Mouse (Mus musculus) heart, embryonic 14.5 days (tissue): ENCODE measurements around the gene Slc25a26. TPM values are rescaled to one million over a fixed set of nuclear protein-coding genes. Genes with fewer than 3 reads are reported as not detected.
A peak's percentile ranks its signal among the peaks of the same experiment; 100 is the strongest.

Experiments used
- ATAC-seq: fragments of 200-750 bp; cut with Nextera tagmentation; 2 replicates; pipeline ENCODE4 v1.8.0; 2017; ENCODE audit warnings: low read depth, moderate TSS enrichment; ENCODE audit not compliant: insufficient number of reproducible peaks, insufficient read depth, low FRiP score
- H3K27ac ChIP-seq, 2 experiments: fragments of 200-500 bp in 1 of 2; fragments of 300-500 bp in 1 of 2; sonication (generic) in 1 of 2; replicated peaks in 1 of 2; 2 replicates each; pipeline ENCODE4 v1.5.1; 2012 to 2014; ENCODE audit warnings: low read depth in 2 of 2, low read length in 2 of 2, control low read depth in 1 of 2, mild to moderate bottlenecking in 1 of 2, mixed read lengths in 1 of 2; ENCODE audit not compliant: control insufficient read depth in 1 of 2, insufficient read depth in 1 of 2
- H3K27me3 ChIP-seq: fragments of 300-500 bp; sonication (generic); 2 replicates; pipeline ENCODE4 v1.6.1; 2014; ENCODE audit warnings: mild to moderate bottlenecking, low read length, control low read depth; ENCODE audit not compliant: control insufficient read depth, insufficient read depth
- H3K36me3 ChIP-seq: fragments of 300-500 bp; sonication (generic); 2 replicates; pipeline ENCODE4 v1.6.1; 2014; ENCODE audit warnings: mild to moderate bottlenecking, control low read depth, low read length, mixed read lengths; ENCODE audit not compliant: control insufficient read depth, insufficient read depth
- H3K4me1 ChIP-seq, 2 experiments: fragments of 200-500 bp in 1 of 2; fragments of 300-500 bp in 1 of 2; sonication (generic) in 1 of 2; 2 replicates each; pipeline ENCODE4 v1.6.1; 2012 to 2014; ENCODE audit warnings: low read length in 2 of 2, control low read depth in 1 of 2, mixed read lengths in 1 of 2; ENCODE audit not compliant: control insufficient read depth in 2 of 2, insufficient read depth in 2 of 2
- H3K4me2 ChIP-seq: fragments of 300-500 bp; sonication (generic); 2 replicates; pipeline ENCODE4 v1.6.1; 2014; ENCODE audit warnings: mild to moderate bottlenecking, low read length
- H3K4me3 ChIP-seq, 2 experiments: fragments of 200-500 bp in 1 of 2; fragments of 300-500 bp in 1 of 2; sonication (generic) in 1 of 2; 2 replicates each; pipeline ENCODE4 v1.5.1; 2012 to 2014; ENCODE audit warnings: low read length in 2 of 2, mild to moderate bottlenecking in 2 of 2, control low read depth in 1 of 2, low read depth in 1 of 2, moderate library complexity in 1 of 2; ENCODE audit not compliant: control insufficient read depth in 1 of 2, insufficient read depth in 1 of 2
- H3K9ac ChIP-seq: fragments of 300-500 bp; sonication (generic); 2 replicates; pipeline ENCODE4 v1.6.1; 2014; ENCODE audit warnings: mild to moderate bottlenecking, low read length
- H3K9me3 ChIP-seq: fragments of 300-500 bp; sonication (generic); 2 replicates; pipeline ENCODE4 v1.6.1; 2016; ENCODE audit warnings: low read length, control low read depth; ENCODE audit not compliant: control insufficient read depth
- WGBS: fragments of 180-500 bp; shearing (Covaris S2); extraction: QIAGEN DNeasy Blood & Tissue Kit; methylation state at CpG from one replicate; pipeline ENCODE4 v1.1.7; 2014; 5-methylcytosine and 5-hydroxymethylcytosine counted together
- polyA plus RNA-seq: library from polyadenylated mRNA; unstranded; fragments of >200 nt; fragmentation: Nextera tagmentation; extraction: Ambion mirVana; gene quantifications from 2 replicates; pipeline ENCODE4 v1.2.1, GENCODE M21; 2014

Gene Slc25a26
- polyA plus RNA-seq, 1 experiment from 2014 or later, result 13.7 TPM

DNA sequence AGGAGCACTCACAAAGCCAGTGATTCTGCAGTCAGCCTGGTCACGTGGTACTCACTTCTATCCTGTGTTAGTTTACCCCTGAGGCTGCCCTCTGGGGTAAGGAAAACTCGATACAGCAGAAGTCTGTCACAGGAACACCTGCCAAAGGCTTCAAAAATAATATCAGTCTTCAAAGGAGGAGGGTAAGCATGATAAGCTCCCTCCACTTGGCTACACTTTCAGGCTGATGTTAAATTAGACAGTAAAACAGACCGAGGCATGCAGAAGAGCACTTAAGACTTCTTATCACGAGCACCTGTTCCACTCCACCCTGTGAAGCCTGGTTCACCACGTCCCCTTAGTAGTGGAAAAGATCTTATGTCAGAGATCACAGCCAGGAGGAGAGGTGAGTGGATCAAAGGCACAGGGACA lies 136.9 kb downstream of the Slc25a26 start:
- H3K9ac ChIP-seq, result no peak overlapping the region
- H3K4me1 ChIP-seq, result peaks cover 32 to 35% of the 10 kb centered on the region in 2 experiments
- no peak overlapping the region for H3K27ac ChIP-seq
- no peaks in the 10 kb centered on the region for H3K9me3 ChIP-seq
- no peaks in the 10 kb centered on the region for H3K27me3 ChIP-seq
- H3K4me2 ChIP-seq, result no peak overlapping the region
- no peak overlapping the region for H3K4me3 ChIP-seq
- no peaks in the 10 kb centered on the region for H3K36me3 ChIP-seq
- ATAC-seq, result no peak
- WGBS, result 21% methylated on average over 5 of the region's 5 CpGs

DNA sequence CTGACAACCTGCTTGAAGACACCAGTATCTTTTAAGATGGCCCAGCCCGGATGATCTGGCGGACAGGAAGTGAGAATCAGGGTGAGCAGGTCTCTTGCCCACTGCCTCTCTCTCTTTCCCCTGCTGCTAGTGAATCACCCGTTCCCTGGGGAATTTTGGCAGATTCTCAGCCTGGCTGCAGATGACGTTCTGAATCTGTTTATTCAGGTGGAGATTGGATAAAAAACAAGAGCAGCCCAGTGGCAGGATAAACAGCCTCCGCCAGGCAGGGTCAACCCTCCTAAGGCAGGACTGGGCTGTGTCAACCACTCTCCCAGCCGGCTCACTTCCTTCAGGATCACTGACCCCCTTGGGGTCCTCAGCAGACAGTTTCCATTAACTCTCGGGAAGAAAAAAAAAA lies 140.2 kb downstream of the Slc25a26 start:
- Histone ChIP-seq H3K4me3 (no peak overlapping the region), H3K9ac (no peak overlapping the region), H3K4me2 (no peak overlapping the region), H3K4me1 (peaks cover 25 to 35% of the 10 kb centered on the region in 2 experiments), H3K36me3 (no peaks in the 10 kb centered on the region), H3K27me3 (no peaks in the 10 kb centered on the region), H3K27ac (0 out of 4 replicates have a peak overlapping the region, but pooled peaks of 1 of the 2 experiments have one; percentile 41), H3K9me3 (no peaks in the 10 kb centered on the region)
- 38% methylated on average over 7 of the region's 7 CpGs for WGBS
- peak; percentile 42; the same call in 1 of the 2 replicates for ATAC-seq

GRCm38 (mm10) chr6:94642048-94642447 lies 141.9 kb downstream of the Slc25a26 start:
- Histone ChIP-seq H3K27me3 (no peaks in the 10 kb centered on the region), H3K36me3 (no peaks in the 10 kb centered on the region), H3K27ac (no peak overlapping the region), H3K4me3 (no peak overlapping the region), H3K4me2 (no peak overlapping the region), H3K9ac (no peak overlapping the region), H3K4me1 (peaks cover 29 to 39% of the 10 kb centered on the region in 2 experiments), H3K9me3 (no peaks in the 10 kb centered on the region)
- WGBS, result 75% methylated on average over 1 of the region's 1 CpGs
- no peak for ATAC-seq

DNA sequence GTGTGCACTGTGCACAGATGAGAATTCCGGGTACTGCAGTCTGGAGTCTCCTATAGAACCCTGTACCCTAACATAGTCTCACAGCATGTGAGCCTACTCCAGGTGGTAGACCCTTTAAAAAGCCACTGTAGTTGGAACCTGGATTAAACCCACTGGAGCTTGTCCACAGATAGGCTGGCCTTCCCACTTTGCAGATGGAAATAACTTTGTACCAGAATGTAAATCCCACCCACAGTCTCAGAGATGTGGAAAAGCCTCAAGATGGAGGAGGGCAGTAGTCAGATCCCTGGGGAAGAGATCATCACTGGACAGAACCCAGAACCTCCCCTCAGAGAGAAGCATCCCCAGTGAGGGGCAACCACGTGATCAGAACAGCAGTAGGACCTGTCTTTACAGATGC lies 143.9 kb downstream of the Slc25a26 start:
- ATAC-seq, result no peak
- H3K27me3 ChIP-seq, result no peaks in the 10 kb centered on the region
- WGBS, result 84% methylated on average over 2 of the region's 2 CpGs
- no peak overlapping the region for H3K4me2 ChIP-seq
- H3K4me1 ChIP-seq, result peaks cover 35 to 47% of the 10 kb centered on the region in 2 experiments
- no peak overlapping the region for H3K9ac ChIP-seq
- H3K36me3 ChIP-seq, result no peaks in the 10 kb centered on the region
- no peaks in the 10 kb centered on the region for H3K9me3 ChIP-seq
- H3K4me3 ChIP-seq, result no peak overlapping the region
- no peak overlapping the region for H3K27ac ChIP-seq

- Histone ChIP-seq H3K4me3 (no peak overlapping the region), H3K9ac (no peak overlapping the region), H3K36me3 (no peaks in the 10 kb centered on the region), H3K9me3 (no peaks in the 10 kb centered on the region), H3K4me1 (peaks cover 36 to 53% of the 10 kb centered on the region in 2 experiments), H3K27ac (no peak overlapping the region), H3K27me3 (no peaks in the 10 kb centered on the region), H3K4me2 (no peak overlapping the region)
- no peak for ATAC-seq
- 55% methylated on average over 3 of the region's 3 CpGs for WGBS
These were observed 144.5 kb downstream of the Slc25a26 start for GRCm38 (mm10) chr6:94644641-94645040.

DNA sequence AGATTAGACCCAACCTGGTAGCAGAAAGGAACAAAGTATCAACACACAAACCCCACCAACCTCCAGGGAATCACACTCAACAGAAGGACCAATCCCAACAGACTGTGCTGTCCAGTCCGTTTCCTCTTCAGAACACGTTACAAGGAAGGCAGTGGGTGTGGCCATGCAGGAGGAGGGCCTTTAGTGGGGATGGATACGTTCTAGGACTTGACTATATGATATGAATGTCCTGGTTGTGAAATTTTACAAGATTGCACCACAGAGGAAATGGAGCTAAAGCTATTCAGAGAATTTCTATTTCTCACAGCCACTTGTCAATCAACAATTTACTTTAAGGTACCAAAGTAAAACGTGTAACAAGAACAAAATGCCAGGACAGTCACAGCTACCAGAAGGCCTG lies 145.6 kb downstream of the Slc25a26 start:
- H3K9ac ChIP-seq, result no peak overlapping the region
- H3K4me3 ChIP-seq, result no peak overlapping the region
- H3K4me1 ChIP-seq, result peaks cover 29 to 52% of the 10 kb centered on the region in 2 experiments
- no peak for ATAC-seq
- H3K36me3 ChIP-seq, result no peaks in the 10 kb centered on the region
- H3K9me3 ChIP-seq, result no peaks in the 10 kb centered on the region
- WGBS, result 39% methylated on average over 4 of the region's 4 CpGs
- no peak overlapping the region for H3K4me2 ChIP-seq
- no peaks in the 10 kb centered on the region for H3K27me3 ChIP-seq
- H3K27ac ChIP-seq, result no peak overlapping the region

DNA sequence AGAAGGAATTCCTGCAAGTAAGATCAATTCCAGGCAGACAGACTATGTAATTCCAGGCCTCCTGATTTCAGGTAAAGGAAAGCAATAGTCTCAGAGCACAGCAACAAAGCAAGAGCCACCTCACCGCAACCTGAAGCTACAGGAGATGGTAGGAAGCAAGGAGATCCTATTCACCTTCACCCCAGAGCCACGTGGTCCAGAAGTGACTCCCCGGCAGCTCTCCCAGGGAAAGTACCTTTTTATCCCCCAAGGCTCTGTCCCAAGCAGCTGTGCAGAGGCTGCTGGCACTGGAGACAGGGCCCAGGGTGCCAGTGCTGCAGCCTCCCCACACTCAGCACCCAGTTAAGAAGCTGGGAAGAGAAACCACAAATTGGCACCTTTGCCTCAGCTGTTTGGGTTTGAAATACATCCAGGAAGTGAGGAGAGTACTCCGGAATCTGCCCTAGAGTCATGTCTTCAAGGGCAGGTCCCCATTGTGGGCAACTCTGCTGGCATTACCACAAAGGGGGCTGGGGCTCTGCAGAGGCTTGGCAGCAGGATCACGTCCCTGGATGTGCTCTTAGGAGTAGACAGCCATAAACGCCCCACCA lies 146.2 kb downstream of the Slc25a26 start:
- H3K4me1 ChIP-seq, result peaks cover 29 to 53% of the 10 kb centered on the region in 2 experiments
- H3K27ac ChIP-seq, result peak overlapping the region in 1 of 2 experiments; percentile 16; a peak in 1 of 4 replicates
- ATAC-seq, result no peak

GRCm38 (mm10) chr6:94646902-94647301 lies 146.8 kb downstream of the Slc25a26 start:
- H3K9ac ChIP-seq, result no peak overlapping the region
- peaks cover 31 to 53% of the 10 kb centered on the region in 2 experiments for H3K4me1 ChIP-seq
- H3K27ac ChIP-seq, result no peak overlapping the region; a peak in 1 of 4 replicates
- no peak for ATAC-seq
- 69% methylated on average over 6 of the region's 6 CpGs for WGBS
- no peaks in the 10 kb centered on the region for H3K9me3 ChIP-seq
- no peak overlapping the region for H3K4me3 ChIP-seq
- H3K36me3 ChIP-seq, result 0 out of 2 replicates have a peak, but pooled peaks cover 3% of the 10 kb centered on the region
- no peak overlapping the region for H3K4me2 ChIP-seq
- no peaks in the 10 kb centered on the region for H3K27me3 ChIP-seq

More for the DNA sequence above, 146.2 kb downstream of the Slc25a26 start:
- Histone ChIP-seq H3K27me3 (no peaks in the 10 kb centered on the region), H3K4me2 (no peak overlapping the region), H3K9me3 (no peaks in the 10 kb centered on the region), H3K9ac (no peak overlapping the region), H3K36me3 (0 out of 2 replicates have a peak, but pooled peaks cover under 1% of the 10 kb centered on the region), H3K4me3 (no peak overlapping the region)
- 58% methylated on average over 6 of the region's 6 CpGs for WGBS
